Mouse (Mus musculus) embryonic facial prominence, embryonic 10.5 days (tissue): Measurements from ENCODE around the gene 4931440F15Rik. TPM values are rescaled to one million over a fixed set of nuclear protein-coding genes. Genes with fewer than 3 reads are reported as not detected.

Source experiments
- polyA plus RNA-seq: library from polyadenylated mRNA; unstranded; fragments of >200 nt; fragmentation: Nextera tagmentation; extraction: Ambion mirVana; gene quantifications from 2 replicates; pipeline ENCODE4 v1.2.1, GENCODE M21; 2016

The 4931440F15Rik gene
- polyA plus RNA-seq, 1 experiment from 2014 or later, result 0.15 TPM

Other genes with a start within 250 kb of the 4931440F15Rik start
- 59.5 and 63.3 TPM in 2 replicates for gene Rtn4, start 132.7 kb downstream of the 4931440F15Rik start, polyA plus RNA-seq
- 0.39 and 0.42 TPM in 2 replicates for gene Eml6, start 200.4 kb upstream of the 4931440F15Rik start, polyA plus RNA-seq